Mouse (Mus musculus): ENCODE data around the gene C1qtnf9. TPM values are rescaled to one million over a fixed set of nuclear protein-coding genes. Genes with fewer than 3 reads are reported as not detected.
A peak's percentile ranks its signal among the peaks of the same experiment; 100 is the strongest.

The C1qtnf9 gene
- polyA plus RNA-seq, 1 experiment, result 0.34 TPM

- Histone ChIP-seq H3K27me3 (ENCODE audit: control insufficient read depth, insufficient read depth, low read length) (no peaks in the 10 kb centered on the region), H3K4me3 (replicated peaks; ENCODE audit: insufficient read depth, low read depth, low read length) (no peak overlapping the region), H3K4me1 (ENCODE audit: control insufficient read depth, insufficient read depth, low read length) (peaks cover 7% of the 10 kb centered on the region; the same call in 1 of the 2 replicates), H3K27ac (ENCODE audit: insufficient read depth, low read length) (no peak overlapping the region)
- no peak for DNase-seq
- TF ChIP-seq CTCF (IDR thresholded peaks at IDR 0.05; ENCODE audit: borderline replicate concordance, insufficient read depth, low read depth, low read length) (no peak), POLR2A (IDR thresholded peaks at IDR 0.05; ENCODE audit: borderline replicate concordance, insufficient read depth, low read length) (no peak)
- WGBS, result 73% methylated on average over 14 of the region's 14 CpGs
These were observed 14.8 kb upstream of the C1qtnf9 start for GRCm38 (mm10) chr14:60752892-60753800.

GRCm38 (mm10) chr14:60753801-60754126 is 14.2 kb upstream of the C1qtnf9 start:
- WGBS, result 90% methylated on average over 10 of the region's 10 CpGs
- H3K4me1 ChIP-seq (ENCODE audit: control insufficient read depth, insufficient read depth, low read length), result peaks cover 7% of the 10 kb centered on the region; the same call in 1 of the 2 replicates
- no peak for DNase-seq
- no peak overlapping the region for H3K27ac ChIP-seq (ENCODE audit: insufficient read depth, low read length)
- no peaks in the 10 kb centered on the region for H3K27me3 ChIP-seq (ENCODE audit: control insufficient read depth, insufficient read depth, low read length)
- no peak overlapping the region for H3K4me3 ChIP-seq (replicated peaks; ENCODE audit: insufficient read depth, low read depth, low read length)
- no peak for TF ChIP-seq POLR2A (IDR thresholded peaks at IDR 0.05; ENCODE audit: borderline replicate concordance, insufficient read depth, low read length)
- no peak for TF ChIP-seq CTCF (IDR thresholded peaks at IDR 0.05; ENCODE audit: borderline replicate concordance, insufficient read depth, low read depth, low read length)

- Histone ChIP-seq H3K4me1 (ENCODE audit: control insufficient read depth, insufficient read depth, low read length) (peaks cover 12% of the 10 kb centered on the region), H3K27ac (ENCODE audit: insufficient read depth, low read length) (no peak overlapping the region), H3K4me3 (replicated peaks; ENCODE audit: insufficient read depth, low read depth, low read length) (no peak overlapping the region), H3K27me3 (ENCODE audit: control insufficient read depth, insufficient read depth, low read length) (no peaks in the 10 kb centered on the region)
- DNase-seq, result no peak
- WGBS, result 98% methylated on average over 5 of the region's 5 CpGs
- TF ChIP-seq POLR2A (IDR thresholded peaks at IDR 0.05; ENCODE audit: borderline replicate concordance, insufficient read depth, low read length), result no peak
- TF ChIP-seq CTCF (IDR thresholded peaks at IDR 0.05; ENCODE audit: borderline replicate concordance, insufficient read depth, low read depth, low read length), result no peak
These were observed 13.3 kb upstream of the C1qtnf9 start for GRCm38 (mm10) chr14:60754656-60755055.

- 11% methylated on average over 15 of the region's 15 CpGs for WGBS
- no peak for TF ChIP-seq CTCF (IDR thresholded peaks at IDR 0.05; ENCODE audit: borderline replicate concordance, insufficient read depth, low read depth, low read length)
- TF ChIP-seq POLR2A (IDR thresholded peaks at IDR 0.05; ENCODE audit: borderline replicate concordance, insufficient read depth, low read length), result no peak
- DNase-seq, result peak; percentile 72 to 80
These were observed 11.7 kb upstream of the C1qtnf9 start for GRCm38 (mm10) chr14:60756271-60756670.

GRCm38 (mm10) chr14:60757265-60757664 is 10.7 kb upstream of the C1qtnf9 start:
- peaks cover 12% of the 10 kb centered on the region for H3K4me1 ChIP-seq (ENCODE audit: control insufficient read depth, insufficient read depth, low read length)
- no peak overlapping the region for H3K27ac ChIP-seq (ENCODE audit: insufficient read depth, low read length)
- TF ChIP-seq CTCF (IDR thresholded peaks at IDR 0.05; ENCODE audit: borderline replicate concordance, insufficient read depth, low read depth, low read length) (no peak), POLR2A (IDR thresholded peaks at IDR 0.05; ENCODE audit: borderline replicate concordance, insufficient read depth, low read length) (no peak)
- DNase-seq, result no peak
- 97% methylated on average over 8 of the region's 8 CpGs for WGBS
- no peaks in the 10 kb centered on the region for H3K27me3 ChIP-seq (ENCODE audit: control insufficient read depth, insufficient read depth, low read length)
- H3K4me3 ChIP-seq (replicated peaks; ENCODE audit: insufficient read depth, low read depth, low read length), result no peak overlapping the region

More at GRCm38 (mm10) chr14:60756271-60756670, 11.7 kb upstream of the C1qtnf9 start:
- Histone ChIP-seq H3K4me3 (replicated peaks; ENCODE audit: insufficient read depth, low read depth, low read length) (no peak overlapping the region), H3K27ac (ENCODE audit: insufficient read depth, low read length) (peak overlapping the region; percentile 60; the same call in 1 of the 2 replicates), H3K4me1 (ENCODE audit: control insufficient read depth, insufficient read depth, low read length) (peaks cover 12% of the 10 kb centered on the region), H3K27me3 (ENCODE audit: control insufficient read depth, insufficient read depth, low read length) (no peaks in the 10 kb centered on the region)

GRCm38 (mm10) chr14:60757722-60758121 is 10.2 kb upstream of the C1qtnf9 start:
- H3K27me3 ChIP-seq (ENCODE audit: control insufficient read depth, insufficient read depth, low read length), result no peaks in the 10 kb centered on the region
- DNase-seq, result no peak
- H3K4me3 ChIP-seq (replicated peaks; ENCODE audit: insufficient read depth, low read depth, low read length), result no peak overlapping the region
- H3K27ac ChIP-seq (ENCODE audit: insufficient read depth, low read length), result no peak overlapping the region
- peaks cover 12% of the 10 kb centered on the region for H3K4me1 ChIP-seq (ENCODE audit: control insufficient read depth, insufficient read depth, low read length)
- TF ChIP-seq CTCF (IDR thresholded peaks at IDR 0.05; ENCODE audit: borderline replicate concordance, insufficient read depth, low read depth, low read length) (no peak), POLR2A (IDR thresholded peaks at IDR 0.05; ENCODE audit: borderline replicate concordance, insufficient read depth, low read length) (no peak)
- WGBS, result 97% methylated on average over 7 of the region's 7 CpGs

- no peak overlapping the region for H3K27ac ChIP-seq (ENCODE audit: insufficient read depth, low read length)
- no peaks in the 10 kb centered on the region for H3K27me3 ChIP-seq (ENCODE audit: control insufficient read depth, insufficient read depth, low read length)
- H3K4me1 ChIP-seq (ENCODE audit: control insufficient read depth, insufficient read depth, low read length), result peaks cover 12% of the 10 kb centered on the region
- no peak overlapping the region for H3K4me3 ChIP-seq (replicated peaks; ENCODE audit: insufficient read depth, low read depth, low read length)
- no peak for DNase-seq
- TF ChIP-seq POLR2A (IDR thresholded peaks at IDR 0.05; ENCODE audit: borderline replicate concordance, insufficient read depth, low read length) (no peak), CTCF (IDR thresholded peaks at IDR 0.05; ENCODE audit: borderline replicate concordance, insufficient read depth, low read depth, low read length) (no peak)
- 61% methylated on average over 8 of the region's 8 CpGs for WGBS
These were observed 8.8 kb upstream of the C1qtnf9 start for GRCm38 (mm10) chr14:60759097-60759496.

GRCm38 (mm10) chr14:60761801-60762200 is 6.1 kb upstream of the C1qtnf9 start:
- 69% methylated on average over 10 of the region's 10 CpGs for WGBS
- DNase-seq, result no peak
- Histone ChIP-seq H3K4me1 (ENCODE audit: control insufficient read depth, insufficient read depth, low read length) (peaks cover 5% of the 10 kb centered on the region; the same call in 1 of the 2 replicates), H3K27me3 (ENCODE audit: control insufficient read depth, insufficient read depth, low read length) (no peaks in the 10 kb centered on the region), H3K4me3 (replicated peaks; ENCODE audit: insufficient read depth, low read depth, low read length) (no peak overlapping the region), H3K27ac (ENCODE audit: insufficient read depth, low read length) (no peak overlapping the region)
- TF ChIP-seq POLR2A (IDR thresholded peaks at IDR 0.05; ENCODE audit: borderline replicate concordance, insufficient read depth, low read length) (no peak), CTCF (IDR thresholded peaks at IDR 0.05; ENCODE audit: borderline replicate concordance, insufficient read depth, low read depth, low read length) (no peak)

All from cerebellum, adult 2 months (tissue).